Mouse (Mus musculus) right cerebral cortex, postnatal 14 days (tissue): ENCODE measurements around the gene Oas1g.
"Not testable (repeated sequence)": the region's sequence is repeated elsewhere in the genome, so short reads cannot be mapped to it uniquely, and the experiment has no call there.

Experiments used
- DNase-seq: peaks from one replicate; pipeline ENCODE4 v3.0.0; 2022

The Oas1g gene

GRCm38 (mm10) chr5:120888294-120888815 lies 942 bp upstream of the Oas1g start:
- not testable (repeated sequence) for DNase-seq

- DNase-seq, result no peak
These were observed 418 bp upstream of the Oas1g start for GRCm38 (mm10) chr5:120887831-120888230.

GRCm38 (mm10) chr5:120881681-120882080 lies 5.7 kb downstream of the Oas1g start:
- DNase-seq, result not testable (repeated sequence)

GRCm38 (mm10) chr5:120878803-120879202 lies 8.6 kb downstream of the Oas1g start:
- DNase-seq, result not testable (repeated sequence)

GRCm38 (mm10) chr5:120877407-120877806 lies 10.0 kb downstream of the Oas1g start:
- DNase-seq, result not testable (repeated sequence)

- not testable (repeated sequence) for DNase-seq
These were observed 10.6 kb downstream of the Oas1g start for GRCm38 (mm10) chr5:120876839-120877238.

GRCm38 (mm10) chr5:120871469-120871868 lies 15.9 kb downstream of the Oas1g start:
- DNase-seq, result no peak

GRCm38 (mm10) chr5:120870782-120871181 lies 16.6 kb downstream of the Oas1g start:
- DNase-seq, result no peak

GRCm38 (mm10) chr5:120870081-120870480 lies 17.3 kb downstream of the Oas1g start:
- no peak for DNase-seq

- DNase-seq, result no peak
These were observed 17.9 kb downstream of the Oas1g start for GRCm38 (mm10) chr5:120869436-120870015.

GRCm38 (mm10) chr5:120865336-120865860 lies 22.0 kb downstream of the Oas1g start:
- no peak for DNase-seq

GRCm38 (mm10) chr5:120861121-120861520 lies 26.3 kb downstream of the Oas1g start, which contains the start of gene Oas1h:
Gene Oas1h, plus strand, starts transcription at chr5:120861421.
- DNase-seq, result no peak

- DNase-seq, result peak; percentile 25
These were observed 28.2 kb downstream of the Oas1g start for GRCm38 (mm10) chr5:120859241-120859640.

GRCm38 (mm10) chr5:120849601-120850136 lies 37.7 kb downstream of the Oas1g start:
- DNase-seq, result peak; percentile 18

- DNase-seq, result no peak
These were observed 40.3 kb downstream of the Oas1g start, which contains the start of gene Oas1f for GRCm38 (mm10) chr5:120847067-120847466. Gene Oas1f, plus strand, starts transcription at chr5:120847367.

GRCm38 (mm10) chr5:120844713-120845112 lies 42.7 kb downstream of the Oas1g start:
- peak; percentile 16 for DNase-seq

- DNase-seq, result peak; percentile 64
These were observed 50.5 kb downstream of the Oas1g start for GRCm38 (mm10) chr5:120836731-120837585.

GRCm38 (mm10) chr5:120833335-120834280 lies 53.8 kb downstream of the Oas1g start:
- no peak for DNase-seq

GRCm38 (mm10) chr5:120831031-120831430 lies 56.4 kb downstream of the Oas1g start:
- DNase-seq, result no peak
